Mouse (Mus musculus) liver, adult 2 months (tissue): ENCODE data around the gene Il1rapl1. TPM values are rescaled to one million over a fixed set of nuclear protein-coding genes. Genes with fewer than 3 reads are reported as not detected.
"Not testable (repeated sequence)": the region's sequence is repeated elsewhere in the genome, so short reads cannot be mapped to it uniquely, and the experiment has no call there.

Source experiments
- DNase-seq: peaks from one replicate; pipeline ENCODE4 v3.0.0-alpha.2; 2011; ENCODE audit warnings: low read depth, low spot score; ENCODE audit errors: extremely low read depth
- H3K27ac ChIP-seq: fragments of 200-500 bp; replicated peaks from 2 replicates; pipeline ENCODE4 v1.5.1; 2012; ENCODE audit warnings: low read depth, mild to moderate bottlenecking, control low read depth, inconsistent platforms, low read length; ENCODE audit not compliant: insufficient read depth
- H3K27me3 ChIP-seq: fragments of 200-500 bp; 2 replicates; pipeline ENCODE4 v1.6.1; 2012; ENCODE audit warnings: mild to moderate bottlenecking, moderate library complexity, low read length, inconsistent platforms; ENCODE audit not compliant: control insufficient read depth, insufficient read depth
- H3K36me3 ChIP-seq: fragments of 200-500 bp; 2 replicates; pipeline ENCODE4 v1.6.1; 2012; ENCODE audit warnings: low read length, inconsistent platforms; ENCODE audit not compliant: control insufficient read depth, insufficient read depth
- H3K4me1 ChIP-seq: fragments of 200-500 bp; 2 replicates; pipeline ENCODE4 v1.6.1; 2011; ENCODE audit warnings: low read length; ENCODE audit not compliant: control insufficient read depth, insufficient read depth
- H3K4me3 ChIP-seq: fragments of 200-500 bp; 2 replicates; pipeline ENCODE4 v1.5.1; 2011; ENCODE audit warnings: low read depth, mild to moderate bottlenecking, control low read depth, low read length, moderate library complexity; ENCODE audit not compliant: insufficient read depth
- H3K79me2 ChIP-seq: fragments of 200-500 bp; 2 replicates; pipeline ENCODE4 v1.6.1; 2012; ENCODE audit warnings: inconsistent platforms, mild to moderate bottlenecking, low read length, moderate library complexity; ENCODE audit not compliant: control insufficient read depth, insufficient read depth
- H3K9ac ChIP-seq: fragments of 200-500 bp; 2 replicates; pipeline ENCODE4 v1.6.1; 2012; ENCODE audit warnings: low read depth, mild to moderate bottlenecking, control low read depth, inconsistent platforms, low read length
- CTCF ChIP-seq: fragments of 200-500 bp; IDR thresholded peaks from 2 replicates; pipeline ENCODE4 v1.5.1; 2011; ENCODE audit warnings: low read depth, low read length, control low read depth
- POLR2A ChIP-seq: fragments of 200-500 bp; IDR thresholded peaks from 2 replicates; pipeline ENCODE4 v1.6.1; 2011; ENCODE audit warnings: low read length, control low read depth; ENCODE audit not compliant: insufficient read depth; ENCODE audit errors: extremely low read depth
- WGBS: fragments of 180-500 bp; shearing (Covaris S2); methylation state at CpG from one replicate; pipeline ENCODE4 v1.1.7; 2018; 5-methylcytosine and 5-hydroxymethylcytosine counted together
- polyA plus RNA-seq: library from polyadenylated mRNA; depleted of rRNA; stranded (reverse); fragments of >200 nt; gene quantifications from 2 replicates; pipeline ENCODE4 v1.2.3, GENCODE M21; 2012
- total RNA-seq: library from RNA; depleted of rRNA; stranded (reverse); fragments of >200 nt; gene quantifications from 2 replicates; pipeline ENCODE4 v1.2.3, GENCODE M21; 2014

The Il1rapl1 gene
- total and polyA plus RNA-seq, 2 experiments: not detected

DNA sequence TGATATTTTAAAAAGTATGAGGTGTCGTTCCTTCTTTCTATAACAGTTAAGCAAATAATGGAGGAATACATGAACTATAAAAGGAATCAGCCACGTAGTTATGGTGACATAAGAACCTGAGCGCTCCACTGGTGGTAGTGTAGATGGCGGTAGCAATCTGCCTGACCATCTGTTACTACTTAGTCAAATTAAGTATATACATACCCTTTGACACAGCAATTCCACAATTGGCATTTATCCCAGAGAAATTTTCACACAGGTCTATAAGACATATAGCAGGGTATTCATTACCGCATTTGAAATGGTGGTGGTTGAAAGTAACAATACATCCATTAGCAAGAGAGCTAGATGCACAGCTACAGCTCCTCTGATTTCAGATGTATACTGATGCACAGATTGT, 612.8 kb downstream of the Il1rapl1 start:
- TF ChIP-seq POLR2A (no peak), CTCF (no peak)
- no peak overlapping the region for H3K27ac ChIP-seq
- H3K27me3 ChIP-seq: no peaks in the 10 kb centered on the region
- 83% methylated on average over 5 of the region's 5 CpGs for WGBS
- no peak overlapping the region for H3K4me3 ChIP-seq
- H3K79me2 ChIP-seq: no peaks in the 10 kb centered on the region
- H3K9ac ChIP-seq: no peak overlapping the region
- H3K4me1 ChIP-seq: no peaks in the 10 kb centered on the region
- no peak for DNase-seq
- H3K36me3 ChIP-seq: no peaks in the 10 kb centered on the region

DNA sequence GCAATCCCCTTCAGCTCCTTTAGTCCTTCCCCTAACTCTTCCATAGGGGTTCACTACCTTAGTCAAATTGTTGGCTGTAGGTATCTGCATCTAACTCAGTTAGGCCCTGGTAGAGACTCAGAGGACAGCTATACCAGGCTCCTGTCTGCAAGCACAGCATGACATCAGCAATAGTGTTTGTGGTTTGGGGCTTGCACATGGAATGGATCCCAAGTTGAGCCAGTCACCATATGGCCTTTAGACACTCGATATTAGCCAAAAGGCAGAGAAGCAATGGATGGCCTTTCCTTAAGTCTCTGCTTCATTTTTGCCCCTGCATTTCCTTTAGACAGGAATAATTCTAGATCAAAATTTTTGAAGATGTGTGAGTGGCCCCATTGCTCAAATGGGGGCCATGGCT, 632.0 kb downstream of the Il1rapl1 start:
- Histone ChIP-seq H3K27ac (no peak overlapping the region), H3K36me3 (no peaks in the 10 kb centered on the region), H3K27me3 (no peaks in the 10 kb centered on the region), H3K9ac (no peak overlapping the region), H3K4me3 (no peak overlapping the region), H3K4me1 (no peaks in the 10 kb centered on the region), H3K79me2 (no peaks in the 10 kb centered on the region)
- TF ChIP-seq POLR2A: no peak
- no peak for TF ChIP-seq CTCF
- no peak for DNase-seq
- WGBS: 77% methylated on average over 1 of the region's 1 CpGs

- not testable (repeated sequence) for H3K27ac ChIP-seq, H3K4me3 ChIP-seq, H3K4me1 ChIP-seq, H3K79me2 ChIP-seq, H3K36me3 ChIP-seq, H3K9ac ChIP-seq, DNase-seq, H3K27me3 ChIP-seq
- 35% methylated on average over 11 of the region's 11 CpGs for WGBS
Observed at GRCm38 (mm10) chrX:87238191-87238590, 877.3 kb downstream of the Il1rapl1 start.

- H3K4me1 ChIP-seq: no peaks in the 10 kb centered on the region
- H3K79me2 ChIP-seq: no peaks in the 10 kb centered on the region
- DNase-seq: no peak
- H3K27me3 ChIP-seq: no peaks in the 10 kb centered on the region
- H3K27ac ChIP-seq: no peak overlapping the region
- no peaks in the 10 kb centered on the region for H3K36me3 ChIP-seq
- no peak overlapping the region for H3K9ac ChIP-seq
- TF ChIP-seq POLR2A: no peak
- TF ChIP-seq CTCF: no peak
- H3K4me3 ChIP-seq: no peak overlapping the region
Observed at GRCm38 (mm10) chrX:87225280-87225679, 890.2 kb downstream of the Il1rapl1 start.

DNA sequence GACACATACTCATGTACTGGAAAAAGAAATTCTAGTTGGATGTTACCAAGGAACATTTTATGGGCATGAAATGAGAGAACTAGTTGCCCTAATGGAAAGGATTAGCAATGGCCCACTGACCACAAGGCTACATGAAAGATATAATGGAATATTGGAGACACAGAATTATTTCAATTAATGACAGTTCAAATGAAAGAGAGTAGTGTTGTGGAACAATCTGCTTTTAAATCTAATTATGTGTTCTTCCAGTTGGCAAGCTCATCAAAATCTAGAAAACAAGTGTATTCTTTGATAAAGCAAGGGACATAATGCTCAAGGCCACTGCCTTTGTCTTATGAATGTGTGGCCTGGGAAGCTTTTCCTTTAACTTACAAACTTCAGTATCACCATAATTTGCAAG, 1113.1 kb downstream of the Il1rapl1 start:
- no peak for TF ChIP-seq POLR2A
- no peak for TF ChIP-seq CTCF
- Histone ChIP-seq H3K79me2 (no peaks in the 10 kb centered on the region), H3K4me3 (no peak overlapping the region), H3K27ac (no peak overlapping the region), H3K4me1 (no peaks in the 10 kb centered on the region), H3K27me3 (no peaks in the 10 kb centered on the region), H3K36me3 (no peaks in the 10 kb centered on the region), H3K9ac (no peak overlapping the region)
- no peak for DNase-seq

DNA sequence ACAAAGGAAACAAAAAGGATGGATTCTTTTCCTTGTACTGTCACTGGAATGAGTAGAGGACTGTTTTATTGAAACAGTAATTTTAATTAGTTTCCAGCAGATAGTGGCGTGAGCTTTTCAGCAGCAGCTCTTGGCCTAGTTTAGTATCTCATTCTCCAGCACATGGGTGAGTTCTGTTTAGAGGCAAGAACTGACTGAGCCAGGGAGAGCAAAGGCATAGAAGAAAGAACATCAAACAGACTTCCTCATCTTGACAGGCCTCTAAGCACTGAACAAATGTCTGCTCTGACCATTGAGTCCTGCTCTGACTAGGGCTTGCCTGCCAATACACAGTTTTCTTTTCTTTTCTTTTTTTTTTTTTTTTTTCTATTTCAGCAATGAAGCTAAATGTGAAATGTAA, 1160.3 kb downstream of the Il1rapl1 start:
- Histone ChIP-seq H3K36me3 (no peaks in the 10 kb centered on the region), H3K27ac (no peak overlapping the region), H3K4me3 (no peak overlapping the region), H3K9ac (no peak overlapping the region), H3K4me1 (no peaks in the 10 kb centered on the region), H3K79me2 (no peaks in the 10 kb centered on the region), H3K27me3 (no peaks in the 10 kb centered on the region)
- 75% methylated on average over 1 of the region's 1 CpGs for WGBS
- no peak for DNase-seq
- TF ChIP-seq CTCF (no peak), POLR2A (no peak)
